Mouse (Mus musculus): ENCODE measurements around the gene Ryk. TPM values are rescaled to one million over a fixed set of nuclear protein-coding genes. Genes with fewer than 3 reads are reported as not detected.

The Ryk gene
- polyA plus RNA-seq, 1 experiment from 2014 or later: 13.3 TPM

GRCm38 (mm10) chr9:102861789-102862188, 27.1 kb downstream of the Ryk start:
- Histone ChIP-seq H3K9me3 (peaks cover 13% of the 10 kb centered on the region), H3K27me3 (ENCODE audit: insufficient read depth, poor library complexity, severe bottlenecking) (no peaks in the 10 kb centered on the region), H3K27ac (no peak overlapping the region), H3K36me3 (peaks cover 46% of the 10 kb centered on the region), H3K4me1 (replicated peaks) (peaks cover 55% of the 10 kb centered on the region), H3K4me3 (no peak overlapping the region)
- DNase-seq (ENCODE audit: low spot score): no peak
- 84% methylated on average over 7 of the region's 7 CpGs for WGBS

- Histone ChIP-seq H3K36me3 (peaks cover 41% of the 10 kb centered on the region), H3K27me3 (ENCODE audit: insufficient read depth, poor library complexity, severe bottlenecking) (no peaks in the 10 kb centered on the region), H3K4me1 (replicated peaks) (peaks cover 56% of the 10 kb centered on the region), H3K27ac (no peak overlapping the region), H3K9me3 (peaks cover 10% of the 10 kb centered on the region; the same call in 1 of the 2 replicates), H3K4me3 (no peak overlapping the region)
- no peak for DNase-seq (ENCODE audit: low spot score)
- WGBS: 79% methylated on average over 3 of the region's 3 CpGs
These were observed 27.5 kb downstream of the Ryk start for GRCm38 (mm10) chr9:102862260-102862659.

GRCm38 (mm10) chr9:102863876-102864545, 29.3 kb downstream of the Ryk start:
- Histone ChIP-seq H3K9me3 (no peaks in the 10 kb centered on the region), H3K4me3 (no peak overlapping the region), H3K27me3 (ENCODE audit: insufficient read depth, poor library complexity, severe bottlenecking) (no peaks in the 10 kb centered on the region), H3K27ac (peak overlapping the region; percentile 70), H3K36me3 (peaks cover 39% of the 10 kb centered on the region), H3K4me1 (replicated peaks) (peaks cover 56% of the 10 kb centered on the region)
- DNase-seq (ENCODE audit: low spot score): no peak
- WGBS: 77% methylated on average over 14 of the region's 14 CpGs

- no peaks in the 10 kb centered on the region for H3K27me3 ChIP-seq (ENCODE audit: insufficient read depth, poor library complexity, severe bottlenecking)
- H3K36me3 ChIP-seq: peaks cover 44% of the 10 kb centered on the region
- peak overlapping the region; percentile 77 for H3K27ac ChIP-seq
- DNase-seq (ENCODE audit: low spot score): no peak
- WGBS: 65% methylated on average over 8 of the region's 8 CpGs
- H3K9me3 ChIP-seq: no peaks in the 10 kb centered on the region
- peaks cover 56% of the 10 kb centered on the region for H3K4me1 ChIP-seq (replicated peaks)
- no peak overlapping the region for H3K4me3 ChIP-seq
These were observed 30.2 kb downstream of the Ryk start for GRCm38 (mm10) chr9:102864931-102865330.

GRCm38 (mm10) chr9:102865946-102866737, 31.4 kb downstream of the Ryk start:
- H3K9me3 ChIP-seq: no peaks in the 10 kb centered on the region
- WGBS: 80% methylated on average over 12 of the region's 12 CpGs

GRCm38 (mm10) chr9:102866893-102867292, 32.2 kb downstream of the Ryk start:
- Histone ChIP-seq H3K36me3 (peaks cover 60% of the 10 kb centered on the region), H3K27me3 (ENCODE audit: insufficient read depth, poor library complexity, severe bottlenecking) (no peaks in the 10 kb centered on the region), H3K27ac (no peak overlapping the region), H3K4me3 (no peak overlapping the region), H3K9me3 (no peaks in the 10 kb centered on the region), H3K4me1 (replicated peaks) (peaks cover 49% of the 10 kb centered on the region)
- WGBS: 9% methylated on average over 4 of the region's 4 CpGs
- peak; percentile 73 for DNase-seq (ENCODE audit: low spot score)

More at GRCm38 (mm10) chr9:102865946-102866737, 31.4 kb downstream of the Ryk start:
- peaks cover 56% of the 10 kb centered on the region for H3K36me3 ChIP-seq
- H3K4me3 ChIP-seq: no peak overlapping the region
- H3K4me1 ChIP-seq (replicated peaks): peaks cover 54% of the 10 kb centered on the region
- H3K27ac ChIP-seq: peak overlapping the region; percentile 77; the same call in 1 of the 2 replicates
- no peak for DNase-seq (ENCODE audit: low spot score)
- no peaks in the 10 kb centered on the region for H3K27me3 ChIP-seq (ENCODE audit: insufficient read depth, poor library complexity, severe bottlenecking)

- DNase-seq (ENCODE audit: low spot score): no peak
- no peaks in the 10 kb centered on the region for H3K9me3 ChIP-seq
- peaks cover 60% of the 10 kb centered on the region for H3K36me3 ChIP-seq
- WGBS: 88% methylated on average over 4 of the region's 4 CpGs
- no peak overlapping the region for H3K27ac ChIP-seq
- H3K4me3 ChIP-seq: no peak overlapping the region
- no peaks in the 10 kb centered on the region for H3K27me3 ChIP-seq (ENCODE audit: insufficient read depth, poor library complexity, severe bottlenecking)
- peaks cover 43% of the 10 kb centered on the region for H3K4me1 ChIP-seq (replicated peaks)
These were observed 32.8 kb downstream of the Ryk start for GRCm38 (mm10) chr9:102867516-102867915.

GRCm38 (mm10) chr9:102868451-102868850, 33.7 kb downstream of the Ryk start:
- no peaks in the 10 kb centered on the region for H3K27me3 ChIP-seq (ENCODE audit: insufficient read depth, poor library complexity, severe bottlenecking)
- H3K27ac ChIP-seq: no peak overlapping the region
- H3K4me1 ChIP-seq (replicated peaks): peaks cover 34% of the 10 kb centered on the region
- peaks cover 67% of the 10 kb centered on the region for H3K36me3 ChIP-seq
- 94% methylated on average over 7 of the region's 7 CpGs for WGBS
- no peak for DNase-seq (ENCODE audit: low spot score)
- no peaks in the 10 kb centered on the region for H3K9me3 ChIP-seq
- H3K4me3 ChIP-seq: no peak overlapping the region

GRCm38 (mm10) chr9:102876054-102876690, 41.5 kb downstream of the Ryk start:
- H3K4me1 ChIP-seq (replicated peaks): no peaks in the 10 kb centered on the region
- H3K27ac ChIP-seq: no peak overlapping the region
- DNase-seq (ENCODE audit: low spot score): no peak
- H3K4me3 ChIP-seq: no peak overlapping the region
- peaks cover 80% of the 10 kb centered on the region for H3K36me3 ChIP-seq
- no peaks in the 10 kb centered on the region for H3K27me3 ChIP-seq (ENCODE audit: insufficient read depth, poor library complexity, severe bottlenecking)
- no peaks in the 10 kb centered on the region for H3K9me3 ChIP-seq
- 97% methylated on average over 7 of the region's 7 CpGs for WGBS

GRCm38 (mm10) chr9:102877916-102878315, 43.2 kb downstream of the Ryk start:
- H3K9me3 ChIP-seq: no peaks in the 10 kb centered on the region
- no peak for DNase-seq (ENCODE audit: low spot score)
- H3K27ac ChIP-seq: no peak overlapping the region
- H3K4me1 ChIP-seq (replicated peaks): no peaks in the 10 kb centered on the region
- WGBS: 85% methylated on average over 9 of the region's 9 CpGs
- peaks cover 76% of the 10 kb centered on the region for H3K36me3 ChIP-seq
- no peak overlapping the region for H3K4me3 ChIP-seq
- H3K27me3 ChIP-seq (ENCODE audit: insufficient read depth, poor library complexity, severe bottlenecking): no peaks in the 10 kb centered on the region

- DNase-seq (ENCODE audit: low spot score): peak; percentile 43
- Histone ChIP-seq H3K27me3 (ENCODE audit: insufficient read depth, poor library complexity, severe bottlenecking) (no peaks in the 10 kb centered on the region), H3K4me1 (replicated peaks) (no peaks in the 10 kb centered on the region), H3K27ac (no peak overlapping the region), H3K36me3 (peaks cover 76% of the 10 kb centered on the region), H3K4me3 (no peak overlapping the region), H3K9me3 (no peaks in the 10 kb centered on the region)
- 69% methylated on average over 8 of the region's 8 CpGs for WGBS
These were observed 44.8 kb downstream of the Ryk start for GRCm38 (mm10) chr9:102879545-102879944.

GRCm38 (mm10) chr9:102884703-102885102, 50.0 kb downstream of the Ryk start:
- H3K27ac ChIP-seq: no peak overlapping the region
- no peaks in the 10 kb centered on the region for H3K9me3 ChIP-seq
- 85% methylated on average over 9 of the region's 9 CpGs for WGBS
- H3K4me3 ChIP-seq: no peak overlapping the region
- no peaks in the 10 kb centered on the region for H3K27me3 ChIP-seq (ENCODE audit: insufficient read depth, poor library complexity, severe bottlenecking)
- no peaks in the 10 kb centered on the region for H3K4me1 ChIP-seq (replicated peaks)
- H3K36me3 ChIP-seq: peaks cover 67% of the 10 kb centered on the region
- DNase-seq (ENCODE audit: low spot score): no peak

- WGBS: 81% methylated on average over 9 of the region's 9 CpGs
- Histone ChIP-seq H3K27me3 (ENCODE audit: insufficient read depth, poor library complexity, severe bottlenecking) (no peaks in the 10 kb centered on the region), H3K36me3 (peaks cover 66% of the 10 kb centered on the region), H3K9me3 (no peaks in the 10 kb centered on the region), H3K4me1 (replicated peaks) (no peaks in the 10 kb centered on the region), H3K27ac (no peak overlapping the region), H3K4me3 (no peak overlapping the region)
- DNase-seq (ENCODE audit: low spot score): no peak
These were observed 55.4 kb downstream of the Ryk start for GRCm38 (mm10) chr9:102890166-102890565.

Data from hindbrain, embryonic 10.5 days (tissue).